ENCODE assay signal across 1 mouse cellular context in genomic region chr15:78511951-78512350, GRCm38 (mm10).
TF ChIP-seq lines count a peak whose summit lies in the region.

No protein-coding gene starts in this region.

TF ChIP-seq in CH12.LX, 34 proteins besides CTCF, POLR2A, EP300 and RAD21:
- TF ChIP-seq ZMIZ1 (IDR thresholded peaks at IDR 0.05; ENCODE audit: low read depth, low read length) (no peak), ZKSCAN1 (IDR thresholded peaks at IDR 0.05; ENCODE audit: borderline replicate concordance, low read depth, low read length) (no peak), UBTF (IDR thresholded peaks at IDR 0.05; ENCODE audit: low read depth, low read length) (no peak), MAZ (IDR thresholded peaks at IDR 0.05; ENCODE audit: low read depth, low read length) (no peak), SMC3 (IDR thresholded peaks at IDR 0.05; ENCODE audit: low read depth, low read length) (no peak), BHLHE40 (IDR thresholded peaks at IDR 0.05; ENCODE audit: low read depth, low read length) (peak; percentile 47), RCOR1 (conservative IDR thresholded peaks at IDR 0.05; ENCODE audit: low read depth, low read length) (no peak), TCF12 (IDR thresholded peaks at IDR 0.05; ENCODE audit: low read depth, low read length) (peak; percentile 84), HCFC1 (IDR thresholded peaks at IDR 0.05; ENCODE audit: low read depth, low read length) (no peak), POLR2AphosphoS2 (IDR thresholded peaks at IDR 0.05; ENCODE audit: low read depth, low read length) (no peak), CHD1 (IDR thresholded peaks at IDR 0.05; ENCODE audit: low read depth, low read length) (no peak), JUND (conservative IDR thresholded peaks at IDR 0.05; ENCODE audit: low read depth, low read length) (no peak), KAT2A (IDR thresholded peaks at IDR 0.05; ENCODE audit: insufficient replicate concordance, low read length) (no peak), NELFE (IDR thresholded peaks at IDR 0.05; ENCODE audit: low read depth, low read length) (no peak; the same call in 1 of the 2 replicates), MEF2A (IDR thresholded peaks at IDR 0.05; ENCODE audit: borderline replicate concordance, low read depth, low read length) (0 out of 2 replicates have a peak, but pooled peaks have one; percentile 16), USF1 (IDR thresholded peaks at IDR 0.05; ENCODE audit: low read depth, low read length) (no peak), IRF4 (IDR thresholded peaks at IDR 0.05; ENCODE audit: low read depth, low read length) (peak; percentile 33; the same call in 1 of the 2 replicates), USF2 (conservative IDR thresholded peaks at IDR 0.05; ENCODE audit: low read depth, low read length) (no peak), CHD2 (IDR thresholded peaks at IDR 0.05; ENCODE audit: low read length) (no peak), TBP (conservative IDR thresholded peaks at IDR 0.05; ENCODE audit: low read depth, low read length) (no peak), ETS1 (conservative IDR thresholded peaks at IDR 0.05; ENCODE audit: low read depth, low read length) (no peak), MYC (IDR thresholded peaks at IDR 0.05; ENCODE audit: low read depth, low read length) (no peak), MXI1 (IDR thresholded peaks at IDR 0.05; ENCODE audit: low read depth, low read length) (no peak; the same call in 1 of the 2 replicates), ELF1 (IDR thresholded peaks at IDR 0.05; ENCODE audit: low read depth, low read length) (no peak)
